Mouse (Mus musculus): ENCODE results near the gene Fgd6. TPM values are rescaled to one million over a fixed set of nuclear protein-coding genes. Genes with fewer than 3 reads are reported as not detected.

Fgd6 gene
- 1.6 and 3.1 TPM in 2 replicates for polyA plus RNA-seq (2014; fragmentation: Nextera tagmentation; extraction: Ambion mirVana)

GRCm38 (mm10) chr10:94035658-94036374, at the start of gene Fgd6, which contains the start of gene Vezt:
Gene Fgd6 (plus strand): TSS chr10:94036001.
Gene Vezt (minus strand): TSS chr10:94035817.
- H3K27ac ChIP-seq (replicated peaks; ENCODE audit: low read depth, low read length), result peak within 1 kb of the TSS; percentile 81
- H3K36me3 ChIP-seq (ENCODE audit: control insufficient read depth, insufficient read depth, low read length), result peaks cover 2% of the 10 kb centered on the region
- H3K4me1 ChIP-seq (ENCODE audit: control insufficient read depth, insufficient read depth, low read length), result peaks cover 18% of the 10 kb centered on the region
- no peaks in the 10 kb centered on the region for H3K27me3 ChIP-seq (ENCODE audit: control insufficient read depth, insufficient read depth, low read length)
- DNase-seq (peak; percentile 100), ATAC-seq (ENCODE audit: low FRiP score, low TSS enrichment) (peak; percentile 98)
- no peaks in the 10 kb centered on the region for H3K9me3 ChIP-seq (ENCODE audit: control insufficient read depth, low read length)
- H3K4me2 ChIP-seq (ENCODE audit: low read length), result peak within 1 kb of the TSS; percentile 76
- H3K4me3 ChIP-seq (replicated peaks; ENCODE audit: low read depth, low read length), result peak within 1 kb of the TSS; percentile 67
- under 1% methylated on average over 77 of the region's 77 CpGs for WGBS
- peak within 1 kb of the TSS; percentile 74 for H3K9ac ChIP-seq (replicated peaks; ENCODE audit: low read length)

- Histone ChIP-seq H3K9me3 (ENCODE audit: control insufficient read depth, low read length) (no peaks in the 10 kb centered on the region), H3K4me1 (ENCODE audit: control insufficient read depth, insufficient read depth, low read length) (no peaks in the 10 kb centered on the region), H3K9ac (replicated peaks; ENCODE audit: low read length) (no peak overlapping the region), H3K27me3 (ENCODE audit: control insufficient read depth, insufficient read depth, low read length) (no peaks in the 10 kb centered on the region), H3K36me3 (ENCODE audit: control insufficient read depth, insufficient read depth, low read length) (peaks cover 90% of the 10 kb centered on the region), H3K27ac (replicated peaks; ENCODE audit: low read depth, low read length) (no peak overlapping the region), H3K4me3 (replicated peaks; ENCODE audit: low read depth, low read length) (no peak overlapping the region), H3K4me2 (ENCODE audit: low read length) (no peak overlapping the region)
- WGBS, result 96% methylated on average over 10 of the region's 10 CpGs
- no peak for DNase-seq
- ATAC-seq (ENCODE audit: low FRiP score, low TSS enrichment), result no peak
These were observed 41.7 kb upstream of the Fgd6 start for GRCm38 (mm10) chr10:93994136-93994535.

DNA sequence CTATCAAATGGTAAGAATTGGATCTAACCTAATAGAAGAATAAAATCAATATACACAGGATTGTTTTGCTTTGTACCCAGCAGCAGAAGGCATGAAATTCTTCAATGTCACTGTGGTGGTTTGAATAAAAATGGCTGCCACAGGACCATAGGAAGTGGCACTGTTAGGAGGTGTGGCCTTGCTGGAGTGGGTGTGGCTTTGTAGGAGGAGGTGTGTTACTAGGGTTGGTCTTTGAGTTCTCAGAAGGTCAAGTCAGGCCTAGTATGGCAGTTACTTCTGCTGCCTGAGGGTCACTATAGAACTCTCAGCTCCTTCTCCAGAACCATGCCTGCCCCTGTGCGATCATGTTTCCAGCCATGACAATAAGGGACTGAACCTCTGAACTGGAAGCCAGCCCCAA, 40.7 kb upstream of the Fgd6 start:
- ATAC-seq (ENCODE audit: low FRiP score, low TSS enrichment) (no peak), DNase-seq (no peak)

DNA sequence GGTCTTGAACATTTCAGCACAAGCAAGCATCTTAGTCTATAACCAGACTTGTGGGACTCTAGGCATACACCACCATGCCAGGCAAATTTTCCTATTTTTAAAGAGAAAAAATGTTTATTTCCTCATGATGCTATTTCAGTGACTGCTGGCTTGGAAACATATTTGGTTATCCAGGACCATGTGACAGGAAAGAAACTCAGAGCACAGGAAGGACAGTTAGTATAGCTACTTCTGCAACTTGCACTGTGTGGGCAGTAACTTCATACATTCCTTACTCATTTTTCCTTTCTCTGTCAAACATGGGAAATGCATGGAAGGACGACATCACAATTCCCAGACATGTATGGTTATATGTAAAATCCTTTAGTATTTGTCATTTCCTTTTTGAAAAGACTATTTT, 36.4 kb upstream of the Fgd6 start:
- 96% methylated on average over 1 of the region's 1 CpGs for WGBS
- no peak for DNase-seq
- H3K9ac ChIP-seq (replicated peaks; ENCODE audit: low read length), result no peak overlapping the region
- H3K27me3 ChIP-seq (ENCODE audit: control insufficient read depth, insufficient read depth, low read length), result no peaks in the 10 kb centered on the region
- no peaks in the 10 kb centered on the region for H3K9me3 ChIP-seq (ENCODE audit: control insufficient read depth, low read length)
- no peak overlapping the region for H3K4me2 ChIP-seq (ENCODE audit: low read length)
- H3K36me3 ChIP-seq (ENCODE audit: control insufficient read depth, insufficient read depth, low read length), result peaks cover 92% of the 10 kb centered on the region
- H3K4me1 ChIP-seq (ENCODE audit: control insufficient read depth, insufficient read depth, low read length), result no peaks in the 10 kb centered on the region
- no peak overlapping the region for H3K27ac ChIP-seq (replicated peaks; ENCODE audit: low read depth, low read length)
- ATAC-seq (ENCODE audit: low FRiP score, low TSS enrichment), result no peak
- H3K4me3 ChIP-seq (replicated peaks; ENCODE audit: low read depth, low read length), result no peak overlapping the region

More for the DNA sequence above, 40.7 kb upstream of the Fgd6 start:
- no peak overlapping the region for H3K4me3 ChIP-seq (replicated peaks; ENCODE audit: low read depth, low read length)
- peaks cover 90% of the 10 kb centered on the region for H3K36me3 ChIP-seq (ENCODE audit: control insufficient read depth, insufficient read depth, low read length)
- 95% methylated on average over 1 of the region's 1 CpGs for WGBS
- no peaks in the 10 kb centered on the region for H3K9me3 ChIP-seq (ENCODE audit: control insufficient read depth, low read length)
- H3K9ac ChIP-seq (replicated peaks; ENCODE audit: low read length), result no peak overlapping the region
- no peak overlapping the region for H3K4me2 ChIP-seq (ENCODE audit: low read length)
- H3K27ac ChIP-seq (replicated peaks; ENCODE audit: low read depth, low read length), result no peak overlapping the region
- no peaks in the 10 kb centered on the region for H3K4me1 ChIP-seq (ENCODE audit: control insufficient read depth, insufficient read depth, low read length)
- H3K27me3 ChIP-seq (ENCODE audit: control insufficient read depth, insufficient read depth, low read length), result no peaks in the 10 kb centered on the region

DNA sequence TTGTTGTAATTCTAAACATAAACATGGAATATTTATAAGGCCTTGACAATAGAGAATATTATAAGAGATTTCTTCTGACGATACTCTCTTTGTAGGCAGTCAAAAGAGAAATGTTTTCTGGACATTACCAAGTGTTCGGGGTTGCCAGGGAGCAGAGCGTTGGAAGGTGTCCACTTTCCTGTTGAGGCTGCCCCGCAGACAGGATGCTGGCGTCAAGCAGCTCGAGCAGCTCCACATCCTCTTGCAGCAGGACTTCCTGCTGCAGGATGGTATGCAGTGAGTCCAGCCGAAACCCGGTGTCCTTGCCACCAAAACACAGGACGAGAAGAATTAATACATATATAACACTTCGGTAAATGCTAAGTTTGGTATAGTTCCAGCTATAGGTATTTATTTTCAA, 35.6 kb upstream of the Fgd6 start:
- Histone ChIP-seq H3K9ac (replicated peaks; ENCODE audit: low read length) (no peak overlapping the region), H3K4me2 (ENCODE audit: low read length) (no peak overlapping the region), H3K27me3 (ENCODE audit: control insufficient read depth, insufficient read depth, low read length) (no peaks in the 10 kb centered on the region), H3K9me3 (ENCODE audit: control insufficient read depth, low read length) (no peaks in the 10 kb centered on the region), H3K27ac (replicated peaks; ENCODE audit: low read depth, low read length) (no peak overlapping the region), H3K36me3 (ENCODE audit: control insufficient read depth, insufficient read depth, low read length) (peaks cover 93% of the 10 kb centered on the region), H3K4me1 (ENCODE audit: control insufficient read depth, insufficient read depth, low read length) (no peaks in the 10 kb centered on the region), H3K4me3 (replicated peaks; ENCODE audit: low read depth, low read length) (no peak overlapping the region)
- DNase-seq, result no peak
- ATAC-seq (ENCODE audit: low FRiP score, low TSS enrichment), result no peak
- WGBS, result 94% methylated on average over 10 of the region's 10 CpGs

GRCm38 (mm10) chr10:94008356-94008755, 27.4 kb upstream of the Fgd6 start:
- H3K4me3 ChIP-seq (replicated peaks; ENCODE audit: low read depth, low read length), result no peak overlapping the region
- ATAC-seq (ENCODE audit: low FRiP score, low TSS enrichment), result no peak
- 87% methylated on average over 2 of the region's 2 CpGs for WGBS
- no peaks in the 10 kb centered on the region for H3K9me3 ChIP-seq (ENCODE audit: control insufficient read depth, low read length)
- no peaks in the 10 kb centered on the region for H3K4me1 ChIP-seq (ENCODE audit: control insufficient read depth, insufficient read depth, low read length)
- DNase-seq, result no peak
- no peak overlapping the region for H3K9ac ChIP-seq (replicated peaks; ENCODE audit: low read length)
- H3K27ac ChIP-seq (replicated peaks; ENCODE audit: low read depth, low read length), result no peak overlapping the region
- no peak overlapping the region for H3K4me2 ChIP-seq (ENCODE audit: low read length)
- H3K27me3 ChIP-seq (ENCODE audit: control insufficient read depth, insufficient read depth, low read length), result no peaks in the 10 kb centered on the region
- H3K36me3 ChIP-seq (ENCODE audit: control insufficient read depth, insufficient read depth, low read length), result peaks cover 32% of the 10 kb centered on the region

DNA sequence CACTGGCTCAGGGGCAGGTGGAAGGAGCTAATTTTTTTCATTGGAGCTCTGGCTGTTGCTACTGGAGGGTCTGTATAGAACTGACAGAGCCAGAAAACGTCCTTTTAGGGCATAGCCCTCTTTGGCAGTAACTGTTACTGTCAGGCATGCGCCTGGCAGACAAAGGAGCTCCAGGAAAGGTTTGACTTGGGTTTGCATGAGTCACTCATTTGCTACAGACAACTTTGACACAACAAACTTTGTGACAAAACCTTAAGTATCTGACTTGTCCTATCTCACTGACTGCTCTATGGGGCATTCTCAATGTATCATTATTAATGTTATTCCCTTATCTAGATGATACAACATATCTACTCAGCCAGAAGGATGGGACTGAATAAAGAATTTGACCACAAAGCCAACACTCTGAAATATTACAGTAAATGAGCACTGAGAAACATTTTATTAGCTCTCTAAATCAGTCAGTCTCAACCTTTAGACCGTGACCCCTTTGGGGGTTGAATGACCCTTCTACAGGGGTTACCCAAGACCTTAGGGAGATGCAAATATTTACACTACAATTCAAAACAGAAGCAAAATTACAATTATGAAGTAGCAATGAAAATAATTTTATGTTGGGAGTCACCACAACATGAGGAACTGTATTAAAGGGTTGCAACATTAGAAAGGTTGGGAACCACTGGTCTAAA, 25.7 kb upstream of the Fgd6 start:
- H3K27ac ChIP-seq (replicated peaks; ENCODE audit: low read depth, low read length), result no peak overlapping the region
- no peak for DNase-seq
- peaks cover 21% of the 10 kb centered on the region for H3K36me3 ChIP-seq (ENCODE audit: control insufficient read depth, insufficient read depth, low read length)
- H3K9ac ChIP-seq (replicated peaks; ENCODE audit: low read length), result no peak overlapping the region
- H3K4me3 ChIP-seq (replicated peaks; ENCODE audit: low read depth, low read length), result no peak overlapping the region
- H3K4me2 ChIP-seq (ENCODE audit: low read length), result no peak overlapping the region
- 88% methylated on average over 3 of the region's 3 CpGs for WGBS
- no peaks in the 10 kb centered on the region for H3K27me3 ChIP-seq (ENCODE audit: control insufficient read depth, insufficient read depth, low read length)
- no peaks in the 10 kb centered on the region for H3K4me1 ChIP-seq (ENCODE audit: control insufficient read depth, insufficient read depth, low read length)
- no peaks in the 10 kb centered on the region for H3K9me3 ChIP-seq (ENCODE audit: control insufficient read depth, low read length)
- ATAC-seq (ENCODE audit: low FRiP score, low TSS enrichment), result no peak

- no peak overlapping the region for H3K4me2 ChIP-seq (ENCODE audit: low read length)
- H3K4me3 ChIP-seq (replicated peaks; ENCODE audit: low read depth, low read length), result no peak overlapping the region
- ATAC-seq (ENCODE audit: low FRiP score, low TSS enrichment) (no peak), DNase-seq (no peak)
- H3K4me1 ChIP-seq (ENCODE audit: control insufficient read depth, insufficient read depth, low read length), result no peaks in the 10 kb centered on the region
- H3K9ac ChIP-seq (replicated peaks; ENCODE audit: low read length), result no peak overlapping the region
- no peaks in the 10 kb centered on the region for H3K27me3 ChIP-seq (ENCODE audit: control insufficient read depth, insufficient read depth, low read length)
- 87% methylated on average over 2 of the region's 2 CpGs for WGBS
- H3K9me3 ChIP-seq (ENCODE audit: control insufficient read depth, low read length), result no peaks in the 10 kb centered on the region
- peaks cover 12% of the 10 kb centered on the region for H3K36me3 ChIP-seq (ENCODE audit: control insufficient read depth, insufficient read depth, low read length)
- H3K27ac ChIP-seq (replicated peaks; ENCODE audit: low read depth, low read length), result no peak overlapping the region
These were observed 24.8 kb upstream of the Fgd6 start for GRCm38 (mm10) chr10:94011024-94011423.

DNA sequence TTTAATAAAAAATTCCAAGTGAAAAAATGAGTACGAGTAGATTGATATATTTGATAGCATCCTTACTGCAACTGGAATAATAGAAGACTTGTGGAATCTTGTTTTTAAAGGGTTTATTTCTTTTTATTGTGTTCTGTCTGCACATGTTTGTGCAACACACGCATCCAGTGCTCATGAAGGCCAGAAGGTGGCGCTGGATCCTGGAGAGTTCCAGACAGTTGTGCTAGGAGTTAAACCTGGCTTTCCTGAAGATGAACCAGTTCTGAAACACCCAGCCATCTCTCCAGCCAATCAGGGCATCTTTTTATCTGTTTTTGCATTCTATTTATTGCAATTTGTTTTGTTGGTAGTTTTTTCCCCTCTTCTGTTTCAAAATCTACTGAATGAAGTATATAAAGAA, 22.6 kb upstream of the Fgd6 start:
- ATAC-seq (ENCODE audit: low FRiP score, low TSS enrichment) (no peak), DNase-seq (peak; percentile 74)
- Histone ChIP-seq H3K4me2 (ENCODE audit: low read length) (no peak overlapping the region), H3K27me3 (ENCODE audit: control insufficient read depth, insufficient read depth, low read length) (no peaks in the 10 kb centered on the region), H3K36me3 (ENCODE audit: control insufficient read depth, insufficient read depth, low read length) (peaks cover 4% of the 10 kb centered on the region; the same call in 1 of the 2 replicates), H3K9ac (replicated peaks; ENCODE audit: low read length) (no peak overlapping the region), H3K27ac (replicated peaks; ENCODE audit: low read depth, low read length) (no peak overlapping the region), H3K4me1 (ENCODE audit: control insufficient read depth, insufficient read depth, low read length) (no peaks in the 10 kb centered on the region), H3K9me3 (ENCODE audit: control insufficient read depth, low read length) (no peaks in the 10 kb centered on the region), H3K4me3 (replicated peaks; ENCODE audit: low read depth, low read length) (no peak overlapping the region)
- 53% methylated on average over 3 of the region's 3 CpGs for WGBS
